Mouse (Mus musculus) heart, postnatal 10 days (tissue): Measurements from ENCODE around the gene Hyal2. TPM values are rescaled to one million over a fixed set of nuclear protein-coding genes. Genes with fewer than 3 reads are reported as not detected.

Experiments
- DNase-seq, 2 experiments: peaks; one replicate each; pipeline ENCODE4 v3.0.0; 2021
- intact Hi-C: fragments of 180-260 bp; cut with DNase I; formaldehyde crosslinking; loops from one replicate; pipeline ENCODE4 v1.15.1; 2025
- total RNA-seq, 2 experiments: library from RNA; stranded (reverse); gene quantifications; 2 replicates each; pipeline ENCODE4 v1.2.3; 2021

Gene Hyal2
- total RNA-seq, 2 experiments from 2014 or later = 47.0 to 56.0 TPM

DNA sequence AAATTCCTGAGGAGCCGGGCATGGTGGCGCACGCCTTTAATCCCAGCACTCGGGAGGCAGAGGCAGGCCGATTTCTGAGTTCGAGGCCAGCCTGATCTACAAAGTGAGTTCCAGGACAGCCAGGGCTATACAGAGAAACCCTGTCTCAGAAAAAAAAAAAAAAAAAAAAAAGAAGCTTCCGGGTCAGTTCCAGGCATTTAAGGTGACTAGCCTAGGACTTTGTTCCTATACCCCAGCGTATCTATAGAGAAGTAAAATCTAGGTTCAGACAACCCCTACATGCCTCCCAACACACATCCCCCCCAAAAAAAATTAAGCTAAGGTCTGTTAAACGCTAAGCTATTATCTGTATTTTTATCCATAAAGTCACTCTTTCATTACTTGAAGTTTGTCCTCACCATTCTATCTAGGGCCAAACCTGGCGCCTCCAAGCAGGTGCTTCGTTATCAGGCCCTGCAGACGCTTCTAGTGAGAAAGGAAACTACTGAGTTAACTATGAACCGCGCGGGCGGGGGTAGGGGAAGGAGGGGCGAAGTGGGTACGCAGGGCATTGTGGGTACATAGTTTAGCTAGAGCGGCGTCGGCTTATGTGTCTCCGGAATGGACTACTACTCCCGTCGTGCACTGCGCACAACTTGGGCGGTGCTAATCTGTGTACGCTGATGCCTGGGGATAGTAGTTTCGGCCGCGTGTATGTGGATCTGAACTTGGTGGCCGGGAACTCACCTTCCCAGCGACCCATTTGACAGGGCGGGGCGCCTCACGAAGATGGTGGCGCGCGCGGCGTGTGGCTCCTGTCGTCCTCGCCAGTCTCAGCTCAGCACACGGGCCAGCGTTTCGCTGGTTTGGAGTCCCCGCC lies 19.5 kb downstream of the Hyal2 start, which contains the start of gene Ifrd2:
Gene Ifrd2 (plus strand): TSS at position 669 of the 859 bp plus-strand sequence.
- DNase-seq = peak; percentile 98 to 99
- intact Hi-C loops = no loop called here

DNA sequence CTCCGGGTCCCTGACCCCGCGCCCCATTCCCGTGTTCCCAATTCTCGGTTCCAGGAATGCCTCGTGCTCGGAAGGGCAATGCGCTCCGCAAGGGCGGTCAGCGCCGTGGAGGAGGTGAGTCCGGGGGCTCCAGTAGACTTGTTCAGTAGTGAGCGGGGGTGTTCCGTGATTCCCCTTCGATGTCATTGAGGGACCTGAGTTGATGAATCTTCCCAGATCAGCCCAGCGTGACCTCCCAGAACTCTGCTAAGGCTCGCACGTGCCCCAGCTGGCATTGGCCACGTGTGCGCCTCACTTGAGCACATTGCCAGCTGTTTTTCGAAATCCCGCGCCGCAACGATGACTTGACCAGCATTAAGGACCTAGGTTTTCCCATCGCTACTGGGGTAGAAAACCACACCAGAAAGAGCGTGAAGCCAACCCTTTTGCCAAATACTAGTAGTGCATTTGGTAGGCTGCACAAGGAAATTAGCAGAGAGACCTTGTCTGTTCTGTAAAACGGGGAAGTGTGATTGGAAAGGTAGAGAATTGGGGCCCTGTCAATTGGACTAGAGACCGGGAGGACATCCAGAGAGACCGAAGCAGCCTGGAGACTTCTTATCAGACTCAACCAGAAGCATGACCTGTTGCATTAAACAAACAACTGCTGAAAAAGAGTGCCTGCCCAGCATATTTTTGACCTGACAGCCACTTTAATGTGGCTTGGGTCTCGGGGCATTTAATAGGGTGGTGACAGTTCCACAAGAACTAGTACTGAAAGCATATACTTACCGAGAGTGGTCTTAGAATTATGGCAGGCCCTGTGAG lies 20.3 kb downstream of the Hyal2 start:
- peak in 1 of 2 experiments; percentile 74 for DNase-seq

DNA sequence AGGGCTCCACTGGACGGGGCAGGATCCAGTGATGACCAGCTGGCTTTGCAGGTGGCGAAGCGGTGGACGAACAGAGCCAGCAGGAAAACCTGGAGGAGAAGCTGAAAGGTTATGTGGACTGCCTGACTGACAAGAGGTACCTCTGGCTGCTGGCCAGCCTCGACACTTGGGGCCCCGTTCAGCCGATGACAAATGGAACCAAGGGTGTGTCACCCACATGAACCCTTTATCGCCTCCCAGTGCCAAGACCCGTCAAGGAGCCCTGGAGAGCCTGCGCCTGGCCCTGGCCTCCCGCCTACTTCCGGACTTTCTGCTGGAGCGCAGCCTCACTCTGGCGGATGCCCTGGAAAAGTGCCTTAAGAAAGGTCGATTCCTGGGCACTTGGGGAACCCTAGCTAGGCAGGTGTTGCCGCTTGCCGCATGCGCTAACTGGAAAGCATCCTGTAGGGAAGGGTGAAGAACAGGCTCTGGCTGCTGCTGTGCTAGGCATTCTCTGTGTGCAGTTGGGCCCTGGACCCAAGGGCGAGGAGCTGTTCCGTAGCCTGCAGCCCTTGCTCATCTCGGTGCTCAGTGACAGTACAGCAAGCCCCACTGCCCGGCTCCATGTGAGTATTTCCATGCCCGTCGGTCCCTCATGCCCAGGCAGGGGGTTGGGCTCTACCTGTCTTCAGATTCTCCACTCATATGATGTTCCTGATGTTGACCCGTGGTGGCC lies 22.5 kb downstream of the Hyal2 start:
- DNase-seq = peak; percentile 63 to 70
- intact Hi-C loops = no loop called here

More for the DNA sequence above, 20.3 kb downstream of the Hyal2 start:
- intact Hi-C loops = no loop called here

DNA sequence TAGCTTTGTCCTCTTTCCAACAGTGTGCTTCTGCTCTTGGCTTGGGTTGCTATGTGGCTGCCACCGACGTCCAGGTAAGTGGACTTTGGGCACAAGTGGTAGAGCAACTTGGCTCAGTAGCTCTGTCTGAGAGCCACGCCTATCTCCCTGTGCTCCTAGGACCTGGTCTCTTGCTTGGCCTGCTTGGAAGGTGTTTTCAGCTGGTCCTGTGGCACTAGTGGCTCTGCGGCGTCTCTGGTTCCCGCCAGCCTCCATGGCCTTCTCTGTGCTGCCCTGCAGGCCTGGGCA lies 23.0 kb downstream of the Hyal2 start:
- intact Hi-C loops = no loop called here
- DNase-seq = no peak

DNA sequence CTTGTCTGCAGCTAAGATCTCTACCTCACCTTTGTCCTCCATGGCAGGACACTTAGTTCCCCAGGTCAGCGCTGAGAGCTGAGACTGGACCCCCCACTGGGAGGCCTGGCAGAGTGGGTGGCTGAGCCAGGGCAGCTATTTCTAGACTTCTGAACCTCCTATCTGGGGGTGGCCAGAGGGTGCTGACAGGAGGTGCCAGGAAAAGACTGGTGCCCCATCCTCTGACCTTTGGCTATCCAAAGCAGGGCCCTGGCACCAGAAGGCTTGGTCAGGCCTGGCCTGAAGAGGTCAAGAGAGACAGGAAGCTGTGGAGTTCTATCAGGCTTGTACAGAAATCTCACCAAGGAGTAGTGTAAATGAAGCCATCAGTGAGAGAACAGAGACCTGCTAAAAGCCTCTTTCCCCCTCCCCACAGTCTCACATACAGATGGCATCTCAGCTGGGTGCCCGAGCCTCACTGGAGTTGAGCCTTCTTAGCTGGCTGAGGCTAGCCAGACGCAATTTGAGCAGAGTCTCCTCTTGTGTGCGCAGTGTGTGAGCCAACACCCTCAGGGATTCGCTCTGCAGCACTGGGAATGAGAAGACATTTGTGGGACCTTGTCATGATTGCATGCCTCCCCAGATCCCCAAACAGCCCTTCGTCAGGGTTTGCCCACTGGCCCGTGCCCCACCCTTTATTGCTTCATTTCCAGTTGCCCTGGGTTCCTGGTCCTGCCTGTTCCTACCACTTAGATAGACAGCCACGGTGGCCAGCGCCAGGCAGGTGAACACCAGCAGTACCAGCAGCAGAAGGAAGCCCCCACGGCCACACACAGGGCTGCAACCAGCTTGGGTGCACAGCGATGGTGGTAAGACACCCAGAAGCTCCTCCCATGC lies 25.6 kb downstream of the Hyal2 start:
- peak; percentile 70 to 81 for DNase-seq
- intact Hi-C loops = no loop called here

DNA sequence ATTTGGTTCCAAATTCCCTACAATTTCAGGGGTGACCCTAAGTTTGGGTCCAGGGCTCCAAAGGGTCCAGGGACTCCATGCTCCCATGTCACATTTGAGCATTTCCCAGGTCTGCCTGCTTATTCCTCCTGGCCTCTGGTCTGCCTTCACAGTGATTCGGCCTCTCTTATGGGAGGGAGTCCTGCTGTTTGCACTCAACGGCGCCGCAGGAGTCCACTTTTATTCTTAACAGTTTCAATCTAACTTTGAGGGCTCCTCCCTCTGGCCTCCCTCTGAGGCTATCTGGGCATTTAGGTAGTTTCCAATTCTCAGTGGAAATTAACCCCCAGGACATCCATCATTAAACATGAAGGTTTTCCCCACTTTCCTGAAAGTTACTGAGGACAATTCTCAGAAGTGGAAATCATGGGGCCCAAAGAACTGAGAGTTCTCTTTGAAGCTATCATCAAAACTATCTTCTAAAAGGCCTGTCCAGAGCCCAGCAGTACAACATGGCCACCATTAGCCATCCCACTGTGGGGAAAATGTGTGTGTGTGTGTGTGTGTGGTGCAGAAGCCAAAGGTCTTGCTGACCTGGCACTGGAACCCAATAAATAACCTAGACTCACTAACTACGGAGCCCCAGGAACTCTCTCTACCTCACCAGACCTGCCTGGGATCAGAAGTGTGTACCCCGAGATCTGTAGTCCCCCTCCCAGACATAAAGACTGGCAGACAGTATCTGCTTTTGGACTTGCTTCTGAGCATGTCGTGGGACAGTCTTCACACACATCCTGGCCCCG lies 26.7 kb downstream of the Hyal2 start:
- DNase-seq = no peak
- intact Hi-C loops = no loop called here

DNA sequence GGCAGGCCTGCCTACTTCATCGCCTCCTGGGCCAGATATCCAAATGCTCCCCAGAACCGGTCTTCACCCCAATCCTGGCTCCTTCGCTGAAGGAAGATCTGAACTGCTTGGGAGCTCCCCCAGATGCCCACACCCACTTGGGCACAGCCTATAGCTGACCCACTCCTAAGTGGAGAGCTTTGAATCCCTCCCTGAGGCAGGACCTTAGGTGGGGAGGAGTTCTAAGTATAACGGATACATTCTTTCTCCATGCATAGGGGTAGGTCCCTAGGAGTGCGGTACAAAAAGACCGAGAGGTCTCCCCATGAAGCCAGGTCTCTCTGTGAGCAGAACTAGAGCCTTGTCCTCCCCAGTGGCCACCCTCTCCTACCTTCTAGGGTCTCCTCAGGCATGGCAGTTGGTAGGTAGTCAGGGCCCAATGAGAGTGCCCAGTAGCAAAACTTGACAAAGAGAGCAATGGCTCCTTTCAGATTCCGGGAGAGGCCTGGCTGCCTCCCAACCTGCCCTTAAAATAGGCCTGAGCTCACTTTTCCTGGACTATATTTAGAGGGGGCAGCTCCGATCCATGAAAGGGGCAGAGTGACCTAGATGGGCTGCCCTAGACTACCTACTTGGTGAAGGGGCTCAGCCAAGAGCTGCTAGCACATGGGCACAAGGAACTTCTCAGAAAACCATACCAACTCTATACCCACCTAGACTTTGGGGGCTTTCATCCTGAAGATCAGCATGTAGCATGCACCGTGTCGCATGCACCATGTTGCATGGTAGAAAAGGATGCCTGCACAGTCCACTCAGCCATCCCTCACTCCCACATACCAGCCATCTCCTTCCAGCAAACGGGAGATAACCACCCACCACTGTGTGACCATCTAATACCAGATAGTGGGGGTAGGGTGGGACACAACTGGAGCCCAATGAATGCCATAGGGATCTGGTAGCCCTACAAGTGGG lies 29.1 kb downstream of the Hyal2 start:
- intact Hi-C loops = no loop called here
- DNase-seq = peak; percentile 91

DNA sequence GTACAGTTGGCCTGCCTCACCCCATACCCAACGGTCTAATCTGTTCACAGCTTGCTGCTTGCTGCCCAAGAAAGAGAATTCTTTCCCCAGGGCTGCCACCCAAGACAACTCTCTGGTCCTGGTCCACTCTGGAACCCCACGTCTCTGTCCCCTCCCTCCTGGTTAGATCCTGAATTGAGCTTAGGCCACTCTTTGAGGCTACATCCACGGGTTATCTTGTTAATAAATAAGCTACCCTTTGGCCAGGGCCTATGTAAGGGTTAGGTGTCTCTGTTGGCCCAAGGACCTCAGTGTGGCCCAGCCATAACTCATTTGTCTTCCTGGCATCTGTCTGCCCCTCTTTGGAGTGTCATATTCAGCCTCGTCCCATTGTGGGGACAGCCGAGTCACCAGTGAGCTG lies 30.6 kb downstream of the Hyal2 start:
- DNase-seq = no peak
- intact Hi-C loops = no loop called here

DNA sequence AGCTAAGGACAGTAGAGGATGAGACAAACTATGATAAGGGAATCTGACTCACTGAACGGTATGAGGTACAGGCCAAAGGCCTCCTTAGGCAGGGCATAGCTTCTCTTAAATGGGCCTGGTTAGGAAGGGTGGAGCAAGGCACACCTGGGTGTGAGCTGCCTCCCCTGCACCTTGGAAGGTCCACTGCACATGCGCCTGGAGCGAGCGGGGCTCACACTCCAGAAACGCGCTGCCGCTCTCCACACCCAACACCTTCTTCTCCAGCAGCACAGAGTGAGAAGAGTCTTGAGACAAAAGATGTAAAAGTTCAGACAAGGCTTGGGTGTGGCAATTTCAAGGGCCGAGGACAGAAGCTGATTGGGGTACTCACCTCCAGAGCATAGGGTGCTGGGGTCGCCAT lies 31.7 kb downstream of the Hyal2 start:
- intact Hi-C loops = no loop called here
- no peak for DNase-seq

DNA sequence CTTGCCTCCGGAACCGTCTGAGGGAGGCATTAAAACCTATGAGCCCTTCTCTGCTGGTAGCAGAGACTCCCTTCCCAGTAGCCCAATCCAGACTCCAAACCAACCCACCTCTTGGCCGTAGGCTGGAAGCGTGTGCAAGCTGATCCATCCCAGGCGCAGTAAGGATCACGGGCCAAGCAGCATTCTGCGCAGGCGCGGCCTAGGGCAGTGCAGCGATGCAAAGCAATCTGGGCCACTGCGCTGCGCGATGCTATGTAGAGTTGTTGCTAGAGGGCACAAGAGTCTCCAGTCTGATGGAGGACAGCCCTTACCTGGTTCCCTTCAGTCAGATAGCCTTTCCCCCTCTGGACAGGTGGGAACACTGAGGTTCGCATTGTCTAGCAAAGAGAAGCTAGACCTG lies 32.1 kb downstream of the Hyal2 start:
- DNase-seq = no peak
- intact Hi-C loops = loop anchor here (5.0 kb wide), 1 partner anchor 137 kb away; no protein-coding TSS in a partner anchor

DNA sequence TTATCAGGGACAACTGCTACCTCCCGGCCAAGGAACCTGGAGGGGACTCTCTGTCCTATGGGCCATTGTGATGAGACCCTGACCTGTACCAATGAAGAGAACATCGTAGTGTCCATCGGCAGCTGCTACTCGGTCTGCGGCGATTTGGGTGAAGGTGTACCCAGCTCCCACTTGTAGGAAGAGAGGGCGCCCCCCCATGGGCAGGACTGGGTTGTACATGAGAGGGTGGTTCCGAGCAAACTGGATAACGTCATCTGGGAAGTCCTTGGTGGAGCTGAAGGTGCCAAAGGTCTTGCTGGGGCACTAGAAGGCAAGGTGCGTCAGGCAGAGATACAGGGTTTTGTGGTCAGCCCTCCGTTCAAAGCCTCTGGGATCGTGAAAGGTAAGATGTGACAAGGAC lies 33.0 kb downstream of the Hyal2 start:
- intact Hi-C loops = loop anchor here (5.0 kb wide), 1 partner anchor 137 kb away; no protein-coding TSS in a partner anchor

DNA sequence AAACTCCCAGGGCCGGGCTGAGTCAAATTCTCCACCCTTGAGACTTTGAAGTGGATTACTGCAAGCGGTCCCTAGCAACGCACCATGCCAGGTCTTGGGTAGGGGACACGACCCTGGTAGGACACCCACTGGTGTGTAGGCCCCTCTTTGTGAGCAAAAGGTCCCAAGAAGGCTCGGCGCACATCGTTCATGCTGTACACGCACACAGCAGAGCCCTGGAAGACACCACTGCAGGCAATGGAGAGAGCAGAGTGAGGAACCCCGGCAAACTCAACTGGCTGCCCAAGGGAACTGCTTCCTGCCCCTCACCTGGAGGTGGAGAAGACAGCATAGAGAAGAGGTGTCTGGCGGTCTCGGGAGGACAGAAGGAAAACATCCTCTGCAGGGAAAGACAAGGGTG lies 33.5 kb downstream of the Hyal2 start:
- intact Hi-C loops = loop anchor here (5.0 kb wide), 1 partner anchor 136 kb away; no protein-coding TSS in a partner anchor
- DNase-seq = no peak

More for the DNA sequence above, 33.0 kb downstream of the Hyal2 start:
- no peak for DNase-seq

DNA sequence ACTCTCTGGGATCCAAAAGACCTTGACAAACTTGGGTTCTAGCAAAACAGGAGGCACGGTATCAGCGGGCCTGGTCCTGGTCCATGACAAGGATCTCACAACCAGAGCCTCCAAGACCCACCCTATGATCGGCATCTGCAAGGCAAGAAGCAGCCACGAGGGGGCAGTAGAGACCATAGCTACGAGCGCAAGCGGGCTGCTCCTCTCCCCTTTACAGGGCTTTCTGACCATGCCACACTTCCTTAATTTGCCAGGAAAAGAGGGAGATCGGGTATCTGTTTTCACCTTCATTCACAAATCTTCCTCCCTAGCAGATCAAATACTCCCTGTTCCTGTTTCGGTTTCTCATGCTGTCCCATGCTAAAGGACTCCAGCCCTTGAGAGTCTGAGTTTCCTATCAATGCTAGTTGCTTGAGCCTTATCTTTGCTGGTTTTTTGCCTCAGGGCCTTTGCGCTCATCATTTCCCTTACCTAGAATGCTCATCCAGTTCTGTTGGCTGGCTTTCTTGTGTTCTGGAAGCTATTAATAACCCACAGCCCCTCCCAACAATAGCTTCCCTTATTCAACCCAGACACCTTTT lies 34.4 kb downstream of the Hyal2 start:
- DNase-seq = peak; percentile 94 to 97
- intact Hi-C loops = loop anchor here (1.0 to 5.0 kb wide), 3 partner anchors 42 to 135 kb away; no protein-coding TSS in a partner anchor

DNA sequence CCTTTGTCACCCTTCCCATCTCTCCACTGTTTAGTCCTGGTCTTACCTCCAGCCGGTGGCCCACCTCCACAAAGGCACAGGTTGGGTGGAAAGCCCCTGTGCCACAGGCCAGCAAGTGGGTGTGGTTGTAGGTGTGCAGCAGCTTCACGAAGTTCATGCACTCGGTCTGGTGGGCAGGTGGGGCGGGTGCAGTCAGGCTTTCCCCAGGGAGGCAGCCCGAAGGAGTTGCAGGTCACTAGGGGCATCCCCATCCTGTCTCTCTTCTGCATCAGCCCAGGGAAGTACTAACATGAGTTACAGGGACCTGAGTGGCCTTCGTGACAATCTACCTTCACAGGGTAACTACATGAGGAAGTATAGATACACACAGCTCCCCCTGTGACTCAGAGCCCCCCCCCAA lies 35.5 kb downstream of the Hyal2 start:
- DNase-seq = no peak
- intact Hi-C loops = loop anchor here (5.0 kb wide), 1 partner anchor 134 kb away; no protein-coding TSS in a partner anchor

DNA sequence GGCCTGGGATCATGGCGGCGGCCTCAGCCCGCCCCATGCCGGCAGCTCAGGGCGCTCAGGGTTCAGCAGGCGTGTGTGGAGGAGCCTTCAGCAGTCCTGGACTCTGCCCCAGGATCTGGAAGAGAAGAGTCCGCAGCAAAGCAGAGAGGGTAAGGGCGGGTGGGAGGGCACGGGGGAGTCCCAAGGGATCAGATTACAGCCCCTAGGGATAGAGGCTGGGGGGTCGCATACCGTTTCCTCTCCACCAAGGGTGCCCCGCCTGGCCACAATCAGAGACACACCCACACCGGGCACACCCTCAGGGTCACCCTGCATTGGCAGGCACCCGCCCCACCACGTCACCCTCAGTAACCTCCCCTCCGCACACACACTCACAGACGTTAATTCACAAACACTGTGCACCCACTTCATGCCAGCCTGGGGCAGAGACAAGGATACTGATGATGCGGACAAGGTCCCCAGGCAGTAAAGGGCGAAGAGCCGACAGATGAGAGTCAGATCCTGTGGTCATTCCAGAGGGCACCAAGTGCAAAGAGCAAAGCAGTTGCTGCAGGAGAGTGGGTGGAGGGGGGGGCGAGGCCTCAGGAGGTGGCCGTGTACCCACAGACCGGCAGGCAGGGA lies 37.4 kb downstream of the Hyal2 start:
- DNase-seq = peak in 1 of 2 experiments; percentile 58
- intact Hi-C loops = no loop called here

DNA sequence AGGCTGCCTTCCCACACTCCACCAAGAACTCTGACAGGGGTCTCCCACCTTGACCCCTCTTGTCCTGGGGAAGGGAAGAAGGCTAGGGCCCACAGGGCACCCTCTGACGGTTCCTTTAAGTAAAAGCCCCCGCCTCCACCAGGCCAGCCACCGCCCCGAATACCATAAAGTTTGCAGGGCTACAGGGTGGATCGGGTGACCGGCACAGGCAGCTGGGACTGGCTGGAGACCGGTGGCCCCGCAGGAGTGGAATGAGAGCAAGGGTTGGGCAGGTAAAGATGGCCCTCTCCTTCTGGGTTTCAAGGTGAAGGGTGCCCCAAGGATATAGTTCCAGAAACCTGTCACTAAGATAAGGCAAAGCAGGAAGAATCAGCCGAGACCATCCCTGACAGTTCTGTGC lies 38.8 kb downstream of the Hyal2 start:
- DNase-seq = peak in 1 of 2 experiments; percentile 63
- intact Hi-C loops = no loop called here

DNA sequence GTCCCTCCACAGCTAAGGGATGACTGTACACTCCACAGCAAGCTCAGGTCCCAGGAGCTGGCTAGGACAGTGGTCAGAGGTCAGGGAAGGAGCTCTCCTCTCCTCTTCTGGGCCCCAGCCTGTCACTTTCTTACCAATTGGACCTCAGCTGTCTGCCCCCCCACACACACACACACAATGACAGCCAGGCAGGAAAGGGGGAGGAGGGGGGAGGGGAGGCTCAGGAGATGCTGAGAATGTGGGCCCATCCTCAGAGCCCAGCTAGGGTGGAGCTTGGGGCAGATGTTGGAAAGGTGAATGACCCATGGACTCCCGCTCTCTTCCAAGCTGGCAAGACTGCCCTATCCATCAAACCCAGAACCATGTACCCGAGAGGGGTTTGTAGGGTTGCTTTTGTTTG lies 39.3 kb downstream of the Hyal2 start:
- intact Hi-C loops = no loop called here
- DNase-seq = no peak
